Mouse (Mus musculus): ENCODE results near the gene Gm43064. TPM values are rescaled to one million over a fixed set of nuclear protein-coding genes. Genes with fewer than 3 reads are reported as not detected.

The Gm43064 gene
- polyA plus RNA-seq, 1 experiment from 2014 or later: not detected

DNA sequence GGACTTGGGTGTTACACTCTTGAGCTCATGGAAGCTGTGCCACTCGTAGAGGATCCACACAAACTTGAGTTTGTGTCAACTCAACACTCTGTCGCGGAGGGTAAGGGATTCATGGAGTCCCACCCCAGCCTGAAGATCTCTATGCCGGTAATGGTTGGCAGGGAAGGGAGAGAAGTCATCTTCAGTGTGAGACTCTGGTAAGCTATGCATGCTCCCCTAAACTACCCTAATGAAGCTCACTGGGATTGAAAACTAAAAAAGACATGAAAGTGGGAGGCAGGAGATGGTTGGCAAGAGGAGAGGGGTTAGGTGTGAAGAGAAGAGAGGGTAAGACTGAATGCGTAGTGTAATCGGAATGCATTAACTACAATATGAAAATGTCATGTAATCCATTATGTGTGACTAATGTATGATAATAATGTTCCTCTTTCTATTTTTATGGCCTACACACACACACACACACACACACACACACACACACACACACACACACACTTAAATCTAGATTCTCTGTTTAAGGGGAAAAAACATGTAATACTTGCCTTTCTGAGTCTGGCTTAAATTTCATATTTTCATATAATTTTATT is 48.7 kb downstream of the Gm43064 start:
- no peak overlapping the region for H3K27ac ChIP-seq (ENCODE audit: low read length)
- no peak overlapping the region for H3K9ac ChIP-seq (replicated peaks; ENCODE audit: low read depth)
- ATAC-seq: no peak
- H3K36me3 ChIP-seq (ENCODE audit: insufficient read depth, low read length): no peaks in the 10 kb centered on the region
- no peak overlapping the region for H3K4me2 ChIP-seq (replicated peaks; ENCODE audit: low read depth, low read length)
- no peak for DNase-seq (ENCODE audit: low spot score)
- 0 out of 2 replicates have a peak, but pooled peaks cover 3% of the 10 kb centered on the region for H3K4me1 ChIP-seq (ENCODE audit: insufficient read depth, low read depth, low read length)
- WGBS: 83% methylated on average over 6 of the region's 6 CpGs
- H3K9me3 ChIP-seq (ENCODE audit: low read length): no peaks in the 10 kb centered on the region
- H3K4me3 ChIP-seq (ENCODE audit: low read depth, low read length): no peak overlapping the region
- H3K27me3 ChIP-seq (replicated peaks; ENCODE audit: insufficient read depth, low read length): no peaks in the 10 kb centered on the region
- TF ChIP-seq CTCF (IDR thresholded peaks at IDR 0.05) (no peak), EP300 (IDR thresholded peaks at IDR 0.05) (no peak)

DNA sequence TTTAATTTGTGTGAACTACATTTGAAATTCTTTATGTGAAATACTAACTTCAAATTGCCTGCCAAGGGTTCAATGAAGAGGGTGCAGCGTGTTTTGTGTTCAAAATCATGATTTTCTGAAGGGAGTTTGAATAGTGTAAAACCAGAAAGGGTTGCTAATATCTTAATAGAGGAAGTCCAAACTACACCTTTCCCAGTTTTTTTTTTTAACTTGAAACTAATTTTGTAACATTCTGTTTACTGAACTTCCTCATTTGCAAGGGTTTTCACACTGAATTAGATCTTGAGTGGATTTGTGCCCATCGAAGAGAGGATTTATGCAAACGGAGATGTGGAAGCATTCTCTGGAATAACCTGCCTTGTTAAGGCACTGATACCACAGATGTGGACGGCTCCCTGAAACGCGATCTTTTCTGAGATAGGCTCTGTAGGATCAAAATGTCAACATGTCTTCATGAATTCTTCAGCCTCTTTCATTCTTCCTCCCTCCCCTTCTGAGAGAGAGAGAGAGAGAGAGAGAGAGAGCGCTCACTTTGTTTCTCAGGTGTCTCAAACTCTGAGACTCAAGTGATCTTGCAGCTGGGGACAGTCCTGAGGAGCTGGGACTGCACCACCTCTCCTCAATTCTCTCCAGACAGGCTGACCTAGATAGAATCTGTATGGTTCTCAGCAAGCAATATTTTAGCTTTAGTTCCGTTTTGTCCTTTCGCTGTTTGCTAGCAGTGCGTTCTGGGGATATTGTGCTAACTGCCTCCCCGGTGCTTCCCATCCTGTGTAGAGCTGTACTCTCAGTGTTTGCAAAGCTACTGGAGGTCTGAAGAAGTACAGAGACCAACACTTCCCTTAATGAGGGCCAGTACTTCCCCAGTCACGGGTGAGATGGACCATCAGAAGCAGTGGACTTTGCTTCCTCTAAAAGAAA is 49.8 kb downstream of the Gm43064 start, which contains the start of gene Ptpn22:
Gene Ptpn22, plus strand, starts transcription at position 915 of the 921 bp plus-strand sequence.
- ATAC-seq: peak; percentile 52
- H3K9ac ChIP-seq (replicated peaks; ENCODE audit: low read depth): 0 out of 2 replicates have a peak within 1 kb of the TSS, but pooled peaks have one; percentile 1
- no peaks in the 10 kb centered on the region for H3K27me3 ChIP-seq (replicated peaks; ENCODE audit: insufficient read depth, low read length)
- H3K4me2 ChIP-seq (replicated peaks; ENCODE audit: low read depth, low read length): peak within 1 kb of the TSS; percentile 6; the same call in 1 of the 2 replicates
- 46% methylated on average over 12 of the region's 12 CpGs for WGBS
- TF ChIP-seq CTCF (IDR thresholded peaks at IDR 0.05) (no peak), EP300 (IDR thresholded peaks at IDR 0.05) (no peak)
- H3K4me3 ChIP-seq (ENCODE audit: low read depth, low read length): no peak within 1 kb of the TSS
- 0 out of 2 replicates have a peak, but pooled peaks cover 3% of the 10 kb centered on the region for H3K4me1 ChIP-seq (ENCODE audit: insufficient read depth, low read depth, low read length)
- 0 out of 2 replicates have a peak within 1 kb of the TSS, but pooled peaks have one; percentile 16 for H3K27ac ChIP-seq (ENCODE audit: low read length)
- DNase-seq (ENCODE audit: low spot score): peak; percentile 48
- no peaks in the 10 kb centered on the region for H3K9me3 ChIP-seq (ENCODE audit: low read length)
- H3K36me3 ChIP-seq (ENCODE audit: insufficient read depth, low read length): no peaks in the 10 kb centered on the region

DNA sequence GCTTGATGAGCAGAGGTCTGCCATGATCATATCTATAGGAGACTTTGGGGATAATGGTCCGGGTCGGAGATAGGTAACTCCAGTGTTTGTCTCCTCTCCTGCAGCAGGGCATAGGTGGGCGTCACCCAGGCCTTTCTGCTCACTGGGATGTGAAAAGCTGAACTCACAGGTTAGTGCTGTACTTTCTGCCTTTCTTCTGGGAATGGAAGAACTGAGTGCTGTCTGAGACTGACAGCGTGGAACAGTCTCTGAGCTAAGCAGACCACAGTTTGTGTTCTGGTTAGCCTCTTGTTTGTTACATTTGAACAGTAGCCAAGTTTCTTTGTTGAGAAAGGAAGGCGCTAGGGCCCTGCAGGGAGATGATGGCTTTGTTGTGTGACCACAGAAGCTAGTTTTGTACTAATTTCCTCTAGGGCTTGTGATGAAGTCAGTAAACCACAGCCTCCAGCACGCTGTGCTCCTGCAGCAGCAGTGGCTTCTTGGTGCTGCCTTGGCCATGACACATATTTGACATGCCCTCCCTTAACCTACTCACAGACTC is 50.5 kb downstream of the Gm43064 start:
- DNase-seq (ENCODE audit: low spot score) (peak; percentile 53), ATAC-seq (peak; percentile 55)
- Histone ChIP-seq H3K9ac (replicated peaks; ENCODE audit: low read depth) (0 out of 2 replicates have a peak overlapping the region, but pooled peaks have one; percentile 1), H3K4me1 (ENCODE audit: insufficient read depth, low read depth, low read length) (0 out of 2 replicates have a peak, but pooled peaks cover 3% of the 10 kb centered on the region), H3K27me3 (replicated peaks; ENCODE audit: insufficient read depth, low read length) (no peaks in the 10 kb centered on the region), H3K27ac (ENCODE audit: low read length) (no peak overlapping the region), H3K4me3 (ENCODE audit: low read depth, low read length) (no peak overlapping the region), H3K4me2 (replicated peaks; ENCODE audit: low read depth, low read length) (peak overlapping the region; percentile 6; the same call in 1 of the 2 replicates), H3K9me3 (ENCODE audit: low read length) (no peaks in the 10 kb centered on the region), H3K36me3 (ENCODE audit: insufficient read depth, low read length) (no peaks in the 10 kb centered on the region)
- 51% methylated on average over 6 of the region's 6 CpGs for WGBS
- TF ChIP-seq CTCF (IDR thresholded peaks at IDR 0.05) (no peak), EP300 (IDR thresholded peaks at IDR 0.05) (no peak)

DNA sequence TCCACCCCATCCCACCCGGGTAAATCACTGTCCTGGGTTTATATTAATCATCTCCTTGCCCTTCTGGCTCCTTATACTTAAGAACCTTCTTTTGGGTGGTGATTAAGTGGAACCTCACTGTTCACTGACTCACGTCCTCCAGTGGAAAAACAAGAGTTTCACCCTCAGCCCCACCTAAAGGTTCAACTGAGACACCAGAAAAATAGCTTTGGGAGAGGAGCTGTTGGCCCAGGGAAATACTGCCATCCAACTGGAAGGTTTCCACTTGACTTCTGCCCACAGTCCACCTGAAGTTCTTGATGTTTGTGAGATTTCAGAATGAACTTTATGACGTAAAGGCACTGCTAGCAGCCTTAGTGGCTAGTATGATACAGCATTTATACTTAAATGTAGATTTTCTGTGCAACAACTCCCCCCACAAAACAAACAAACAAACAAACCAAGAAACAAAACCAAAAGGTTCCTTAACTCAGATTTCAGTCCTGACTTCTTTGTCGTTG is 53.4 kb downstream of the Gm43064 start:
- Histone ChIP-seq H3K27me3 (replicated peaks; ENCODE audit: insufficient read depth, low read length) (no peaks in the 10 kb centered on the region), H3K9ac (replicated peaks; ENCODE audit: low read depth) (no peak overlapping the region), H3K27ac (ENCODE audit: low read length) (no peak overlapping the region), H3K4me1 (ENCODE audit: insufficient read depth, low read depth, low read length) (0 out of 2 replicates have a peak, but pooled peaks cover 3% of the 10 kb centered on the region), H3K9me3 (ENCODE audit: low read length) (no peaks in the 10 kb centered on the region), H3K4me3 (ENCODE audit: low read depth, low read length) (no peak overlapping the region), H3K36me3 (ENCODE audit: insufficient read depth, low read length) (no peaks in the 10 kb centered on the region), H3K4me2 (replicated peaks; ENCODE audit: low read depth, low read length) (no peak overlapping the region)
- ATAC-seq (no peak), DNase-seq (ENCODE audit: low spot score) (no peak)
- WGBS: 62% methylated on average over 4 of the region's 4 CpGs
- no peak for TF ChIP-seq CTCF (IDR thresholded peaks at IDR 0.05)
- no peak for TF ChIP-seq EP300 (IDR thresholded peaks at IDR 0.05)

DNA sequence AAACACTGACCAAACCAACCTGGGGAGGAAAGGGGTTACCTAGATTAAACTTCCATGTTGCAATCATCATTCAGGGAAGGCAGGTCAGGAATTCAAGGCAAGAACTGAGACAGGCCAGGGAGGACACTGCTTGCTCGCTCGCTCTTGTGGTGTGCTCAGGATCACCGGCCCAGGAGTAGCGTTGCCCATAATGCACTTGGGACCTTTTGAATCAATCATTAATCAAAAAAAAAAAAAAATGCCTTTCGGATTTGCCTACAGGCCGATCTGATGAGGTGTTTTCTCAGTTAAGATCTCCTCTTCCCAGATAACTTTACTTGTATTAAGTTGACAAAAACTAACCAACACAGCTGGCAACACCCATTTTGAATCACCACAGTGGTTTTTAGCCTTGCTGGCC is 54.8 kb downstream of the Gm43064 start:
- no peaks in the 10 kb centered on the region for H3K9me3 ChIP-seq (ENCODE audit: low read length)
- H3K36me3 ChIP-seq (ENCODE audit: insufficient read depth, low read length): no peaks in the 10 kb centered on the region
- no peak overlapping the region for H3K4me2 ChIP-seq (replicated peaks; ENCODE audit: low read depth, low read length)
- TF ChIP-seq CTCF (IDR thresholded peaks at IDR 0.05) (no peak), EP300 (IDR thresholded peaks at IDR 0.05) (no peak)
- no peak for ATAC-seq
- H3K27me3 ChIP-seq (replicated peaks; ENCODE audit: insufficient read depth, low read length): no peaks in the 10 kb centered on the region
- 0 out of 2 replicates have a peak, but pooled peaks cover 3% of the 10 kb centered on the region for H3K4me1 ChIP-seq (ENCODE audit: insufficient read depth, low read depth, low read length)
- WGBS: 72% methylated on average over 6 of the region's 6 CpGs
- no peak overlapping the region for H3K4me3 ChIP-seq (ENCODE audit: low read depth, low read length)
- H3K27ac ChIP-seq (ENCODE audit: low read length): no peak overlapping the region
- no peak overlapping the region for H3K9ac ChIP-seq (replicated peaks; ENCODE audit: low read depth)
- DNase-seq (ENCODE audit: low spot score): no peak
